ENCODE assay signal across 8 mouse cellular contexts in the genomic region with DNA sequence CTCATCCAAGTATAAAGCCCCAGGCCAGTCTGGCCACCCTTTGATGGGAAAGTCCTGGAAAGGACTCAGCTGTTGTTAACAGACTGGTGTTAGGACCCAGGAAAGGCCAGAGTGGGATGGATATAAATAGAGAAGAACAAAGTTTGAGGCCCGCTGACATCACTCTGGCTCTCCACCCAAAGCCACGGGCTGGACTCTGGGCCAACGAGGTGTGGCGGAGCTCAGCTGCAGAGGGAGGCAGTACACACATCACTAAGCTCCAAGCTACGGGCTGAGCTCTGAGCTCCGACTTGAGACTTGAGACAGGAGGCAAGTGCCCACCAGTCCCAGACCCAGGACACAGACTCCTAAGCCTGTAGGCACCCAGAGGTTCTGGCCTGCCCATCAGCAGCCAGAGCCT. TPM values are rescaled to one million over a fixed set of nuclear protein-coding genes. Genes with fewer than 3 reads are reported as not detected.
DNase-seq lines count a peak whose midpoint lies in the region; ATAC-seq lines count a peak whose summit lies in the region.

A gene (plus strand): TSS at position 240 of the 400 bp plus-strand sequence.

- peak; percentile 3 for DNase-seq in ovary, postnatal 10 days (ENCODE audit: low spot score)
- DNase-seq in ovary, adult 18-20 months (ENCODE audit: low spot score) = no peak
- DNase-seq in lung, postnatal 14 days = peak; percentile 34
- DNase-seq in retina, postnatal 1 day = no peak

- no peaks in the 10 kb centered on the region for H3K27me3 ChIP-seq in heart, embryonic 14.5 days (ENCODE audit: control insufficient read depth, insufficient read depth, low read length)
- H3K27me3 ChIP-seq in hindbrain, embryonic 12.5 days = no peaks in the 10 kb centered on the region
- H3K27me3 ChIP-seq in midbrain, embryonic 15.5 days (replicated peaks) = no peaks in the 10 kb centered on the region

- peak; percentile 59 for ATAC-seq in heart, embryonic 14.5 days (ENCODE audit: insufficient number of reproducible peaks, insufficient read depth, low FRiP score, low read depth)
- ATAC-seq in hindbrain, embryonic 12.5 days (ENCODE audit: low FRiP score) = no peak
- no peak for ATAC-seq in monocyte, adult 5-6 weeks (replicated peaks; ENCODE audit: insufficient number of reproducible peaks, low FRiP score, low TSS enrichment, poor library complexity, severe bottlenecking)
- ATAC-seq in midbrain, embryonic 15.5 days (replicated peaks) = no peak

- H3K4me2 ChIP-seq in heart, embryonic 14.5 days (ENCODE audit: low read length) = peak within 1 kb of the TSS; percentile 39; the same call in 1 of the 2 replicates
- H3K4me2 ChIP-seq in hindbrain, embryonic 12.5 days (replicated peaks) = no peak within 1 kb of the TSS
- H3K4me2 ChIP-seq in midbrain, embryonic 15.5 days = no peak within 1 kb of the TSS

- no peak within 1 kb of the TSS for H3K4me3 ChIP-seq in heart, embryonic 14.5 days (ENCODE audit: control insufficient read depth in 1 of 2, insufficient read depth in 1 of 2, low read depth in 1 of 2, low read length in 2 of 2)
- no peak within 1 kb of the TSS for H3K4me3 ChIP-seq in hindbrain, embryonic 12.5 days
- no peak within 1 kb of the TSS for H3K4me3 ChIP-seq in midbrain, embryonic 15.5 days

- H3K36me3 ChIP-seq in heart, embryonic 14.5 days (ENCODE audit: control insufficient read depth, insufficient read depth, low read length) = no peaks in the 10 kb centered on the region
- no peaks in the 10 kb centered on the region for H3K36me3 ChIP-seq in hindbrain, embryonic 12.5 days
- H3K36me3 ChIP-seq in midbrain, embryonic 15.5 days (replicated peaks) = no peaks in the 10 kb centered on the region

- H3K27ac ChIP-seq in heart, embryonic 14.5 days (replicated peaks in 1 of 2; ENCODE audit: control insufficient read depth in 1 of 2, insufficient read depth in 1 of 2, low read depth in 2 of 2, low read length in 2 of 2) = no peak within 1 kb of the TSS
- H3K27ac ChIP-seq in hindbrain, embryonic 12.5 days = no peak within 1 kb of the TSS
- H3K27ac ChIP-seq in midbrain, embryonic 15.5 days = no peak within 1 kb of the TSS

- peaks cover 5% of the 10 kb centered on the region in 2 experiments; a peak in 2 of 4 replicates for H3K4me1 ChIP-seq in heart, embryonic 14.5 days (ENCODE audit: control insufficient read depth in 2 of 2, insufficient read depth in 2 of 2, low read length in 2 of 2)
- H3K4me1 ChIP-seq in hindbrain, embryonic 12.5 days = 0 out of 2 replicates have a peak, but pooled peaks cover 3% of the 10 kb centered on the region
- H3K4me1 ChIP-seq in midbrain, embryonic 15.5 days = no peaks in the 10 kb centered on the region

- no peaks in the 10 kb centered on the region for H3K9me3 ChIP-seq in heart, embryonic 14.5 days (ENCODE audit: control insufficient read depth, low read length)
- H3K9me3 ChIP-seq in hindbrain, embryonic 12.5 days (replicated peaks) = no peaks in the 10 kb centered on the region
- H3K9me3 ChIP-seq in midbrain, embryonic 15.5 days = no peaks in the 10 kb centered on the region

- WGBS in heart, embryonic 14.5 days = 19% methylated on average over 6 of the region's 6 CpGs
- 58% methylated on average over 6 of the region's 6 CpGs for WGBS in hindbrain, embryonic 12.5 days
- 55% methylated on average over 6 of the region's 6 CpGs for WGBS in midbrain, embryonic 15.5 days

- no peak within 1 kb of the TSS; the same call in 1 of the 2 replicates for H3K9ac ChIP-seq in heart, embryonic 14.5 days (ENCODE audit: low read length)
- H3K9ac ChIP-seq in hindbrain, embryonic 12.5 days = no peak within 1 kb of the TSS
- H3K9ac ChIP-seq in midbrain, embryonic 15.5 days = no peak within 1 kb of the TSS

RNA-seq across cellular contexts. Expression of the gene that starts here (rescaled TPM):
- polyA plus RNA-seq in heart, embryonic 14.5 days (2014; fragmentation: Nextera tagmentation; extraction: Ambion mirVana) = 1.5 and 1.6 TPM in 2 replicates
- 0.09 TPM in 2 replicates for polyA plus RNA-seq in hindbrain, embryonic 12.5 days (2016; fragmentation: Nextera tagmentation; extraction: Ambion mirVana)
- total RNA-seq in monocyte, adult 5-6 weeks (2017) = not detected in 3 replicates
- 0.18 and 0.26 TPM in 2 replicates for polyA plus RNA-seq in midbrain, embryonic 15.5 days (2015; fragmentation: Nextera tagmentation; extraction: Ambion mirVana)

Comparison
In these comparisons a context has a peak if more than half of its experiments do, and no peak if none do; other contexts are left out.
1. DNase-seq: peak in ovary, postnatal 10 days (single experiment) and lung, postnatal 14 days (single experiment); none in ovary, adult 18-20 months (single experiment) and retina, postnatal 1 day (single experiment).